Mouse (Mus musculus) common myeloid progenitor, adult 5-6 weeks (primary cell): ENCODE measurements around the gene Tns3. TPM values are rescaled to one million over a fixed set of nuclear protein-coding genes. Genes with fewer than 3 reads are reported as not detected.

Source experiments
- ATAC-seq: replicated peaks from 2 replicates; pipeline ENCODE4 v1.8.0; 2016; ENCODE audit warnings: low read depth, mild to moderate bottlenecking, moderate TSS enrichment, inconsistent platforms; ENCODE audit not compliant: poor library complexity, severe bottlenecking
- total RNA-seq: library from RNA; stranded (forward); fragments of 200-1000, 187-1606 nt; gene quantifications from 2 replicates; pipeline ENCODE4 v1.2.3, GENCODE M21; 2017

Tns3 gene
- total RNA-seq, 1 experiment from 2014 or later = 16.8 TPM

DNA sequence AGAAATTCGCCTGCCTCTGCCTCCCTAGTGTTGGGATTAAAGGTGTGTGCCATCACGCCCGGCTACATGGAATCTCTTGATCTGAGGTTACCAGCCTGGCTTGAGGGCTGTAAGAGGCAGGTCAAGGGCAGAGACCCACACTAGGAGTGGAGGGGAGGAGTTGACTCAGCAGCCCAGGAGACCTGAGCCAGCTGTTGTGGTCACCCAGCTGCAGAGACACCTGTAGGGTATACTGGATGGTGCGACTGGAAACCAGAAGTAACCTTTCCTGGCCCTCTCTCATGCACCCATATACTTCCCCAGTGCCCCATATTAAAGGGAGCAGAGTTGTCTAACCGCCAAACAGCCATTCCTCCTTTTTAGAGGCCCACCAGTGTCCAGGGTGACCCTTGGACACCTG is 19.9 kb upstream of the Tns3 start:
- ATAC-seq = no peak

DNA sequence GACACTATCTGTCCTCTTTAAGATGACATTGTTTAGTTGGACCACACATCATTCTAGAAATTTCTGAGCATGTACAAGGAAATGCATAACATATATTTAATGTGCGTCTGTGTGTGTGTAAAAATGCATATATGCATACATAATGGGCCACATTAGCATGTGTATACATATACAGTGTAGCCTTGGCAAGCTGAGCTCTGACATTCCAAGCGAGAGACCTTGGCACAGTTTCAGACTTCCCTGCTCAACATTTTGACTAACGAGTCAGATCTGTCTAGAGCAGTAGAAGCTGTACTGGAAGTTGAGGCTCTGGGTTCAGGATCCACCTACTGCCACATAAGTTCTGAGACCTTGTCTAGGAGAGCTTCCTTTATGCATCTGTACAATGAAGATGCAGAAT is 17.0 kb upstream of the Tns3 start:
- ATAC-seq = no peak

DNA sequence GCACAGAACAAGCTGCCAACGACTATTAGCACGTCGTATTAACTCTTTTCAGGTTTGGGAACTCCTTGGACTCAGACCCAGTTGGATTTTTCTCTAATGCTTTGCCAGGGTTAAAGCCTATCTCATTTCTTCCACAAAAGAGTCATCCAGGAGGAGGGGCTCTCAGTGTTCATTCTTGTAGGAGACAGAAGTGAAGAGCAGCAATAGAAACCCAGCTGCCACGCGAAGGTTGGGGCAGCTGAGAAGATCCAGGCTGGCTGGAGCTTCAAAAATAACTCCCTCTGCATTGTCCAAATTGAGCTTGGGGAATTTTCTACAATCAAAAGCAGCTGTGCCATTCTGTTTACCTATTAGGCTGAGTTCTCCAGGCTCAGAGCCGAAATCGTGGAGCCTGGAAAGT is 16.3 kb upstream of the Tns3 start:
- no peak for ATAC-seq

DNA sequence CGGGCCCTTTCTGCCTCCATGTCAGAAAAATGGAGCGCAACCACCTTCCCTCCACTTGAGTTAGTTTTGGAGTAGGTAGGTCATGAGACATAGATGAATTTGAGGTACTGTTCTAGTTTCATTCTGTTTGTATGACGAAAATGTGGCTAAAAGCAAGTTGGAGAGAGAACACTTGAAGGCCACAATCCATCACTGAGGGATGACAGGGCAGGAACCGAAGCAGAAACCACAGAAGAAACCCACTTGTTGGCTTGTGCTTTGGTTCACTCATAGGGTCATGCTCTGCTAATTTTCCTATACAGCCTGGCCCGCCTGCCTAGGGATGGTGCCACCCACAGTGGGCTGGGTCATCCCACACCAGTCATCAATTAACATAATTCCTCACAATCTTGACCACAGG is 14.9 kb upstream of the Tns3 start:
- ATAC-seq = peak; percentile 82

DNA sequence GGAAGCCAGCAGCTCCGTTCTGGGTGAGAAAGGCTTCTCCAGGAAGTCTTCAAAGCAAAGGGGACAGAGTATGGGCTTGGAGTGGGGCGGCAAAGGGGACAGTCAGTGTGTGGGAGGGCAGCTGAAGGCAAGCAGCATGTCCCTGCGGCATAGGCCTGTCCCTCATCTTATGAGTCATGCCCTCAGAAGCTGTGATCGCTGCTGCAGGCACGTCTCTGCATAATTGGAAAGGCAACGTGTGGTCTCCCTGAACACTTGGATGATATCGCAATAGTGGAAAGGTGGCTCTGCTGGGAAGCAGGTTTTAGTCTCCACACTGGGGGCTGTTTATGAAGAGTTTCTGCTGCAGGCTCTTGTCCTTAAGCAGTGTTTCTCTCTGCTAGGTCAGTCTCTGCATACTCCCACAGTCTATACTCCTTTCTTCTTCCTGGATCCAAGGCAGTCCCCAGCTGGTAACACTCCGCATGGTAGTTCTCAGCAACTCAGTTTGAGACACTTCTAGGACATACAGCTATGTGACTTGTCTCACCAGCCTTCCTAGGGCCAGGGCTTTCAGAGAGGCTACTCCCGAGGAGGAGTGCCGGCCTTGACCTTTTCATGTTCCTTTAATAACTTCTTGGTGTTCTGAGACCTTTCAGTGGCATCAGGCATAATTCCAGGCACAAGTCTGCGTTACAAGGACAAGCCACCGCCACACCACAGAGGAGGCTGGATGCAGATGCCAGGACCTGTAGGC is 14.1 kb upstream of the Tns3 start:
- no peak for ATAC-seq

DNA sequence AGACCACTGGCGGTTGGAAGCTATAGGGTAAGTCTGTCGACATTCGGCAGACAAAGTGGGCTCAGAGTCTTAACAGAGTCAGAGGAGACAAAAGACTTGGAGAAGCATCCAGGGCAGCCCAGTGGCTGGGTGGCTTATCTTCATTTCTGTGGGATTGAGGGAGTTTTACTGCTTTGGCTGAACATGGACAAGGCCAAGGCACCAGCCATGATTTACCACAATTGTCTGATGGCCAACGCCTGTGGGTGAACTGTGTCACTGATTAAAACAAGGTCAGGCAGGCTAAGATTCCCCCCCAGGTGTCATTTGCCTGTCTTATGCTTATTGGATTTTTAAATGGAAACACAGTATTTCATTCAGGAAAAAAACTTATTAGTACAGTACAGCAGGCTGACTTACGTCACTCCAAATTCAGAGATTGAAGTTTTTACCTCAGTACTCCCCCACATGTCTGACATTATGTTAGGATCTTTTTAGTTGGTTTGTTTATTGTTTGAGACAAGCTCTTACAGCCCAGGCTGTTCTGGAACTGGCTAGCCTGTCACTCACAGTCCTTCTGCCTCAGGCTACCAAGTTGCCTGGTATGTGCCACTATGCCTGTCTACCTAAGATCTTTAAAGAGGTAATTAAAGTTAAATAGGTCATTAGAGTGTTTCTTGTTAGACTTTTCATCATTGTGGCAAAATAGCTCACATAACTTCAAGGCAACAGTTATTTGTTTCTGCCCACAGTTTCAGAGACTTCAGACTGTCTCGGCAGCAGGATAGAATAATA is 11.6 kb upstream of the Tns3 start:
- ATAC-seq = no peak

DNA sequence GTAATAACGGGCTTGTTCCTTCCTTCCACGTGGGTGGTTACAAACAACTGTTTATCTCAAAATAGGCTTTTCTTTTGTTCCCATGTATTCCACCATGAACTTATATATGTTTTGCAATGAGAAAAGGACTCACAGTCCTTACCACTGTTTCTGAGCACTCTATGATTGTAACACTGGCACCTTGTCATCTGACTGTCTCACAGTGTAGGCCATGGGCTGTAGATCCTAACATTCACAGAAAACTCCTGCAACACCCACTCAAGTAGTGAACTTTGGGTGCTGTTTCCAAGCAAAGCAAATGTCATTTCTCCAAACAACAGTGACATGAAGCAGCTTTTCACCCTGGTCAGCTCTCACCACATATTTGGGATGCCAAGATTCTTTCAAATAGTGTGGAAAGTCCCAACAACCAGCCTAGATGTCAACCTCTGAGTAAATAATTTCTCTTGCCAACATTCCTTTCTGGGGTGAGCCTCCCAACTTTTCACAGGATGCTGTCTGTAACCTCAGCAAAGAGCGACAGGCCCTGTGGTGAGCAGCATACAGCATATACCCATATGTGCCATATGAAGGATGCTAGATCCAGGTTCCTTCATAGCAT is 10.3 kb upstream of the Tns3 start:
- no peak for ATAC-seq

DNA sequence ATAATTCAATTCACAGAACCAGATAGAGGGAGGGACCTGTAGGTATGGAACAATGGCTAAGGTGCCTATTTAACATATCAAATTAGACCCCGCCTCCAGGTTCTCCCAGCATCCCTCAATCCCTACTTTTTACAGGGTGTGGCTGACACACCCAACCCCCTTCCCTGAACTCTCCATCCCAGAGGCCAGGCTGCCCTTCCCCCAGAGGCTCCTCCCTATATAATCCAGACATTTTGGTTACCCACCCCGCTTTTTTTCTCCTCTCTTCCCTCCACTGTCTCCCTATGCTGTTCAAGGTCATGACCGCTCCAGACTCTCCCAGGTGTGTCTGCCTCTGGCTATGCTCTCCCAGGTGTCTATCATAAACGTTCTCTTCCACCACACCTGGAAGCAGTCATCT is 7.4 kb upstream of the Tns3 start:
- no peak for ATAC-seq

DNA sequence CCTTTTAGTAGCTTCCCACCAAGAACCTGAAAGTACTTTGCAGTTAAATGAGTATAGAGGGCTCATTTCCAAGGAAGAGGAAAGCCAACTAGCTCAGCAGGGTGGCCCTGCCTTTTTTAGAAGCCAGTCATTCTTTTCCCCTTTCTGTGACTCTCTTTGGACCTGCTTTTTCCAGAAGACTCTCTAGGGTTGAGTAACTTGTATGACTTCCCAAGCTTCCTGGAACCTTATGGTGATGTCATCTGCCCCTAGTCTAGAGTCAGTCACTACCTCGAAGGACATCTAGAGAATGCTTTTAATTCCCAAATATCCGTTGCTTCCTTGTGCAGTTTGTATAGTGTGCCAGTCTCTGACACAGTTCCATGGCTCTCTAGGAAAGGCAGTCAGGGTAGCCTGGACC is 4.8 kb upstream of the Tns3 start:
- no peak for ATAC-seq

DNA sequence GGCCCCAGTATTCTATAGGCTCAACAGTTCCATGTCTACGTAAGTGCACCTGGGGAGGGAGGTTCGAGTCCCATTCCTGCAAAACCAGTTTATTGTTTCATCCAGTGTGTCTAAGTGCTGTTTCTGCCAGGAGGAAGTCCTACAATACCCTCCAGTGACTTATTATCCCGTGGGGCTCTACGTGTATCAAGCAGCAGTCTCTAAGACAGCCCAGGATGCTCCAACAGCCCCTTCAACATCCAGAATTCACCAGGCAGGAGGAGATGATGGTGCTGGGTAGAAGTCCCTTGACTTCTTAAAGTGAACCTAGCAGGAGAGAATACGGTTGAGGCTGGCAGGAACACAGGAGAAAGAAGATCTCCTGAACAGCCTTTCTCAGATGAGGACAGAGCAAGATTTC is 462 bp upstream of the Tns3 start:
- no peak for ATAC-seq

DNA sequence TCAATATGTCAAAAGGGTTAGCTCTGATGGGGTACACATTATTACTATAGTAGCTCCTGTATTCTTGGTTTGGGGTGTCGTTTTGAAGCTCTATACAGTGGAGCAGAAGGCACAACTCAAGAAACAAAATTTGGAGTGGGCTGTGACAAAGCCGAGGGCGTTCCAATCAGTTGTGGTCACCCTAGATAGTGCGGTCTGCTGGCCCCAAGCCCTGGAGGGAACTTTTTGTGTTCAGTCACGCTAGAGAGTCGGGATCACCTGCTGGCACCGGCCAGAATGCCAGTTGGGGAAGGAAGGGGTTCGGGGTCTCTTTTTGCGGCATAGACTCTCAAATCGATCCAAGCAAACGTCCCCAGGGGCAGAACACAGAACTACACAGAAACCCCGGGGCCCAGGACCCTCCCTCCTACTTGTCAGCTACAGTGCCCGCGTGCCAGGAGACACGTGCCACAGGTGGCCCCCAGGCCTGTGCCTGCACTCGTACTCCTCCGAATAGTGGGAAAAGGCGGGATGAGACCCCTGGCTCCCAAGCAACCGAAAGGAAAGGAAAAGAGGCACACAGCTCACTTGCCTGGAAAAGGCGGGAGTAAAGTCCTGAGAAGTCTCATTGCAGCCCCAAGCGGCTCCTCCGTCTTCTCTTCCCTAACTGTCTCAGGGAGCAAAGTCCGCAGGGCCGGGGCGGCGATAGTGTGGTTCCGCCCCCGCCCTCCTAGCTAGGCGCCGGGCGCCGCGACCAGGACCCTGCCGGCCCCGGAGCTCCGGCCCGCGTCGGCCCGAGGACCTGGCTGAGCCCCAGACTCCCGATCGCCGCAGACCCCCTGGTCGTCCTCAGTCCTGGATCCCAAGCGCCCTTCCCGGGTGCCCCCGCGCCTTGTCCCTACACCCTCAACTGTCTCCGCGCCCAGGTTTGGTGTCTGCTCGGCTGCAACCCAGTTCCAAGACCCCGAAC is 617 bp downstream of the Tns3 start:
- peak; percentile 55 for ATAC-seq

DNA sequence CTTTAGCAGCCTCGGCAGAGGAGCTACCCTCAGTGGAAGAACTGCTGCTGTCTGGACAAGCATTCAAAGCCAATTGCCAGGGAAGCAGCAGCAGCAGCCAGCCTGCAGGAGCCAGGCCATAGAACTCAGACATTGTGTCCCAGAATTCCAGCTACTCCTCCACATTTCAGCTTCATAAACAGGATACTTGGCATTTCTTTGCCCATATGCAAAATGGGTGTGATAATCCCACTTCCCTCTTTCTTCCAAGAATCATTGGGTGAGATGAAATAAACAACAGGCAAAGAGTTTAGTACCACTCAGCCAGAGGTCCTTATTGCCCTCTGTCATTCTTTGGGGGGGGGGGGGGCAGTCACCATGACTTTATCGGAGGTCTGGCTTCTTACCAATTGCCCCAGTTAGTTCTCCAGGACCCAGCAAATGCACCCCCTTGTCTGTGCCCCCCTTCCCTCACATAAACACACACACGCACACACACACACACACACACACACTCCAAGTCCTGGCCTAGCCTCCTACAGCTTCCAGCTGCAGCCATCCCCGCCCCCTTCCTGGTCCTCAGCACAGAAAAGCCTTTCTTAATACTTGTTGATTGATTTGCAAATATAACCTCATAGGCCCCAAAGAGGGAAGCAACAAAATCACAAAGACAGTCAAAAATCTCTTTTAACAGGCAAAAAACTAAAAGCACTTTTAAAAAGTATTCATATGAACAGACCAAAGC is 1.5 kb downstream of the Tns3 start:
- no peak for ATAC-seq

DNA sequence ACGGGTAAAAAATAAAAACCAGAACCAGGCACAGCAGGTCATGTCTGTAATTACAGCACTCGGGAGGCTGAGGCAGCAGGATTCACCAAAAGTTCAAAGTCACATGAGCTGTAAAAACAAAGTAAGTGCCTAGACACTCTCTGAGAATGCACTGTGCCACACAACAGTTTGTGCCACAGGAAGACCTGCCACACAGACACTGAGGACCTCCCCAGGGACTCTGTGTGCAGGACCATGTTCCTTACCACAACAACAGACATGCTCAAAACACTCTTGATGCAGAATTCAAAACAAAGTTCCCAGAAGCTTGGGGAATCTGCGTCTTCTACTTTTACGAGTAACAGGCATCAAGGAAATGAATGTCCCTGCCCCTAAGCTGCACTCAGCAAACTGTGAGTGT is 3.4 kb downstream of the Tns3 start:
- no peak for ATAC-seq

DNA sequence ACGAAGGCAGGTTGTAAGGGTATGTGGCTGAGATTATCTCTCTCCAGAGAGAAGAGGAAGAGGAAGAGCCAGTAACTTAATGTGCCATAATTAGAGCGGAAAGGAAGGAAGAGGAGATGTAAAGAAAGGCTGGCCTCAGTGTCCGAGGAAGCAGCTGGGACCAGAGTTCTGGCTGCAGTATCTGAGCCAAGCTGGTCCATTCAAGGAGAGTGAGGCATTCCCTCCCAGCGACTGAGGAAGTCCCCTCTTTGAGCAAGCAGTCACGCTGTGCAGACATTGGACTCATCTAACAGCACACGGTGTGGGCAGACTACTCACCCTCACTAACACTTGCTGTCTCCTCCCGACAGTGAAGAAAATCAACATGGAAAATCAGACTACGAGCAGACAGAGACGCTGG is 4.5 kb downstream of the Tns3 start:
- peak; percentile 41 for ATAC-seq

DNA sequence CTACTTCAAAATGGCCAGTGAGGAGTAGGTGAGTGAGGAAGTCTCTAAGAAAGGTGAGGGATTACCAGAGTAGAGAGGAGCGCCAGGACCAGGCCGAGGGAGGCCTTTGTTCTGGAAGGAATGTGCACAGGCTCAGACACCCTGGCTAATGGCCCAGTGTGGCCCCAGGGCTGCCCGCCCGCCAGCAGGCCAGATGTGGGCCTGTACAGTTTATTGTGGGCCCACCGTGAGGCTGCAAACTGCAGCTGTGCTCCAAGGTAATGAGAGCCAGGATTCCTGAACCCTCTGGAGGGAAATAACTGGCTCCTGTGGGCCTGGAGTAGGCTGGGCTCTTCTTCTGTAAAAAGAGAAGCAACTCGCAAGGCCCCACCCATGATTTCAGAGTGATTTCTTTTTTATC is 5.3 kb downstream of the Tns3 start:
- no peak for ATAC-seq

DNA sequence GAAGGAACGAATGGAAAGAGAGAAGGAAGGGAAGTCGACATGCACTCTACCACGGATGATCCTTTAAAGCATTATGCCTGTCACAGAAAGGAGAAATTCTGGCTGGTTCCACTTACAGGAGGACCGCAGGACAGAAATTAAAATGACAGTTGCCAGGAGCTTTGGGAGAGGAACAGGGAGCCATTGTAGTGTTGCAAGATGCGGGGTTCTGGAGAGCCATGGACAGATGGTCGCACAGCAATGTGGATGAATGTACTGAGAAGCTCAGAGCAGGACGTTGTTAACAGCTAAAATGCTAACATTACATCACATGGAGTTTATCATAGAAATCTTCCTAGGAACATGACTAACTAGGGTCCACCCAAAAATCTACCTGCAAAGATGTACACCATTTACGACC is 6.8 kb downstream of the Tns3 start:
- ATAC-seq = 0 out of 2 replicates have a peak, but pooled peaks have one; percentile 10

DNA sequence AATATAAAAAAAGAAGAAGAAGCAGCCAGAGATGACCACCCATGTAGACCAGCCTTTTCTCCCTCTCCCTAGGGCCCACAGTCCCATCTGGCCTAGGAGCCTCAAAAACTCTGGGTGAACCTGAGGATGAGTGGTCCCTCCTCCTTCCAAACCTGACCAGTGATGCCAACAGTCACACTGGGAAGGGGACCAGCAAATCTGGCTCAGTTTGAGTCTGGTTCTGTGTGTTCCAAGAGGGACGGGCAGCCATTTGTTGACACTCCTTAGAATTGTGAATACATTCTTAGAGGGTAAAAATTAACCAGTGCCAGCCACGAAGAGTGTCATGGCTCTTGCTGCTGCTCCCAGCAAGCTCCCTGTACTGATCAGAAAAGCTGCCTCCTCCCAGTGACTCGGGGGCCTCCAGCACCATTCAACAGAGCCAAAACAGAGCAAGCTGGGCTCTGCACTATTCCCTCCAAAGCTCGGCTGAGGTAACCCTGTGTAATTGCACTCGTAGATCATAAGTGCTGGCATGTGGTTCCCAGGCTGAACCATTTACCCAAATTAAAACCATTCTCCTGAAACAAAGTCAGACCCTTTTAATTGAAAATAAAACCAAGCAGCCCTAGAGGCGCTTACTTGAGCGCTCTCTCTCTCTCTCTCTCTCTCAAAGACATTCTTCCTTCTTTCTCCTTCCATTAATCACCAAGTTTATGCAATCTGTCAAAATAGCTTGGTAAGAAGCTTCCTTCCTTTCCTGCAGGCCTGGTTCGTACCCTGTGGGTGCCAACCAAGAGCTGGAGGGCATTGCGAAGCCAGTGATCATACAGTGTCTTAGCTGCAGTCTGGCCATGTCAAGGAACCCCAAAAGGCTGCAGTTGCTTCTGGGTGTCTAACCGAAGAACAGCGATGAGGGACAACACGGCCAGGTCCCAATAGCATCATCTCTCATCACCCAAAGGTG is 7.6 kb downstream of the Tns3 start:
- ATAC-seq = peak; percentile 76

DNA sequence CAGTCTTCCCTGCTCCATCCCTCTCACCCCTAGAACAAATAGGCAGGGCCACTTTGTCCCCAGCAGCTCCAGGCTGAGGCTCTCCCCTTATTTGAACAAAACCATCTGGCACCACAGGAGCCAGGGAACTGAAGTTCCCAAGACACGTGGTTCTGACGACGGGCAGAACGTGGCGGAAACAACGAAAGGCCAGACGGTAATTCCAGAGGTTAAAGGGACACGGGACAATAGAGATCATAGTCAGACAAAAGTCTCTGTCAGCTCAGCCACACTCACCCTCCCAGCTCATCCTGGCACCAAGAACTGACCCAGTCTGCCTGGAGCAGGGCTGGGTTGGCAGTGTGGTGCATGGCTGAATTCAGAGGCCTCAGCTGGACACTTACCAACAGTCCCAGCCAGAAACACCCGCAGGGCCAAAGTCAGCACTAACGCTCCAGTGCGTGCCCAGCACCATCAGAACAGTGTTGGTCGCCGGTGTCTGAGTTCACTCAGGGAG is 10.5 kb downstream of the Tns3 start:
- no peak for ATAC-seq
